Mouse (Mus musculus) heart, adult 2 months (tissue): Measurements from ENCODE around the gene Ap4b1.

Source experiments
- CTCF ChIP-seq: fragments of 200-600 bp; IDR thresholded peaks from 2 replicates; pipeline ENCODE4 v1.8.1; 2022; ENCODE audit warnings: antibody characterized with exemption, mild to moderate bottlenecking, moderate library complexity
- EP300 ChIP-seq: fragments of 200-500 bp; IDR thresholded peaks from 2 replicates; pipeline ENCODE4 v1.6.1; 2011; ENCODE audit warnings: low read depth, low read length, control low read depth; ENCODE audit not compliant: insufficient read depth
- POLR2A ChIP-seq: fragments of 200-500 bp; IDR thresholded peaks from 2 replicates; pipeline ENCODE4 v1.6.1; 2011; ENCODE audit warnings: mild to moderate bottlenecking, low read depth, low read length, control low read depth; ENCODE audit not compliant: insufficient read depth

DNA sequence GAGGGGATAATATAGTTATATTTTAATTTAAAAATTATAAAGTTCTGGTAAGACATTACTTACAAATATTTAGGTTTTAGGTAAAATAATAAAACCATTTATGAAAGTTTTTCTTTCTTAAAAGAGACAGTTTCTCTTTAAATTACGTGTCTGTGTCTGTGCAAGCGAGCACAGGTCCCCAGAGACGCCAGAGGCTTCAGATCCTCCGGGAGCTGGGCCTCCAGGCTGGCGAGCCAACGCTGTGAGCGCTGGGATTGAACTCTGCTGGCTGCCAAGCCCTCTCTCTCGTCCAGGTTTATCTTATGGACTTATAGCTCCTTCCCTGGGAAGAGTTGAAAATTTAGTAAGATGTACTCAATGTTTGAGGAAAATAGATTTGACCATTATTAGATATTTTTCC, 44.5 kb downstream of the Ap4b1 start:
- TF ChIP-seq POLR2A: no peak
- TF ChIP-seq CTCF: no peak
- no peak for TF ChIP-seq EP300
